Mouse (Mus musculus): ENCODE results near the gene Uba6.

Uba6 gene

GRCm38 (mm10) chr5:86072756-86073386 is 99.7 kb downstream of the Uba6 start:
- DNase-seq (ENCODE audit: low read depth, low spot score) = no peak

GRCm38 (mm10) chr5:86071538-86071937 is 101.1 kb downstream of the Uba6 start, which contains the start of gene Stap1:
Gene Stap1 (plus strand): TSS chr5:86071746.
- DNase-seq (ENCODE audit: low read depth, low spot score) = peak; percentile 8

DNA sequence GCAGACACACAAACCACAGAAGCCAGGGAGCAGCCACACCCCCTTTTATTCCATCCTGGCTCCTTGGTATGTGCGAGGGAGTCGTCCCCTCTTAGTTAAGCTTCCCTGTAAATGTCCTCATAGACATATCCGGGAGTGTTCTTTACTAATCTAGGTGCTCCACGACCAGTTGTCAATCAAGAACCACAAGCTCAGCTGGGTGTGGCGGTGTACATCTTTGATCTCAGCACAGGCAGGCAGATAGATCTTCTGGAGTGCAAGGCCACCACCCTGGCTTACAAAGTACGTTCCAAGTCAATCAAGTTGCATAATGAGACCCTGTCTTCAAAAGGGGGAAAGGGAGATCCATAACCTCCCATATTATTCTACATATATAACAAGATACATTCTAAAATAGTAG is 103.5 kb downstream of the Uba6 start:
- no peak for DNase-seq (ENCODE audit: low read depth, low spot score)

- no peak for DNase-seq (ENCODE audit: low read depth, low spot score)
These were observed 104.2 kb downstream of the Uba6 start for GRCm38 (mm10) chr5:86068451-86068850.

DNA sequence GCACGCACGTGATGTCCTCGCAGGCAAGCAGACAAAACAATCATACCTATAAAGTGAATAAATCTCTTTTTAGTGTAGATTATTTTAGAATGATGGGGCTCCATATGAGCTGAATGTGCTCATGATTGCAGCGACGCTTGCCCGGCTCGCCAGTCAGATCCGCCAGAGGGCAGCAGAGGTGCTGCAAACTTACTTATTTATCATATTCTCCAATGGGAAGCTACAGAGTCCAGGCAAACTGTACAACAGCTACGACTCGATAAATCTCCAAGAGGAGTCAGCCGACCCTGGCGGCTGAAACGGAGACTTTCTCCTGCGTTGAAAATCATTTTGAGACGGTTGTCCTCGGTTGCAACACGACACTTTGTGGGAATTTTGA is 106.1 kb downstream of the Uba6 start:
- DNase-seq (ENCODE audit: low read depth, low spot score) = peak; percentile 63

DNA sequence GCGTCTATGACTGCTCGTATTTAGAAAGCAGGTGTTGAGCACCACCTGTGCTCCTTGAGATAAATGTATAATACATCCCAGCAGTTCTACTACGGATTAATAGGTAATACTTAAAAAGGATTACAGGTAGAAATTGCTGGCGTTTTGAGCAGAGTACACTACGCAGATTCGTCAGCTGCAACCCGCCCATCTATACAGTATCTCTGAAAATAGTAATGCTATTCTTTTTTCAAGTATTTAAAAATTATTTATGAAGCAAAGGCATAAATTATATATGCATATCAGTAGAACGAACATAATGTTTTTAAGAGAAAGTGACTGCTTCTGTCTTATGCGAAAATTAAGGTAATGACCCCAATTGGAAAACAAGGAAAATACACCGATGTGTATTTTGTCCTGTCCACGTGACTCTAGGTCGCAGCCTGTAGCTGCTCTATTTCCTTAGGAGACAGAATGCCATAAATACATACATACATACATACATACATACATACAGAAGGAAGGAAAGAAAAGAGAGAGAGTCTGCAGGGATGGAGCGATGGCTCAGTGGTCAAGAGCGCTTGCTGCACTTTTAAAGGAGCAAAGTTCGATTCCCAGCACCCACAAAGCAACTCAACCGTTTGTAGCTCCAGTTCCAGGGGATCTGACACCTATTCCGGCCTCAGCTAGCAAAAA is 106.6 kb downstream of the Uba6 start:
- no peak for DNase-seq (ENCODE audit: low read depth, low spot score)

GRCm38 (mm10) chr5:86065101-86065875 is 107.3 kb downstream of the Uba6 start, which contains the start of gene Cenpc1:
Gene Cenpc1 (minus strand): TSS chr5:86065583.
- DNase-seq (ENCODE audit: low read depth, low spot score) = peak; percentile 94

GRCm38 (mm10) chr5:86063501-86063900 is 109.1 kb downstream of the Uba6 start:
- DNase-seq (ENCODE audit: low read depth, low spot score) = no peak

Measured in skeletal muscle tissue, adult 2 months (tissue).